Mouse (Mus musculus) bone marrow, adult 2 months (tissue): ENCODE measurements at regions not wholly inside any gene's neighbourhood (a gene's known extent, or its start where the extent isn't known, plus 50 kb on each side); places are given as distances from the start of the nearest gene placed in this dataset.

ENCODE experiments used
- H3K27ac ChIP-seq: fragments of 200-500 bp; 2 replicates; pipeline ENCODE4 v1.5.1; 2012; ENCODE audit warnings: low read depth, mild to moderate bottlenecking, control low read depth, inconsistent platforms, low read length; ENCODE audit not compliant: control insufficient read depth, poor library complexity, insufficient read depth
- H3K4me1 ChIP-seq: fragments of 200-500 bp; 2 replicates; pipeline ENCODE4 v1.6.1; 2011; ENCODE audit warnings: low read length; ENCODE audit not compliant: control insufficient read depth, insufficient read depth
- H3K4me3 ChIP-seq: fragments of 200-500 bp; replicated peaks from 2 replicates; pipeline ENCODE3; 2011; ENCODE audit warnings: mild to moderate bottlenecking, low read depth, low read length, control low read depth; ENCODE audit not compliant: control insufficient read depth
- CTCF ChIP-seq: fragments of 200-500 bp; IDR thresholded peaks from 2 replicates; pipeline ENCODE4 v1.5.1; 2011; ENCODE audit warnings: low read length, control low read depth; ENCODE audit not compliant: control insufficient read depth, insufficient read depth
- POLR2A ChIP-seq: fragments of 200-500 bp; IDR thresholded peaks from 2 replicates; pipeline ENCODE4 v1.6.1; 2011; ENCODE audit warnings: low read depth, mild to moderate bottlenecking, control low read depth, low read length, borderline replicate concordance; ENCODE audit not compliant: control insufficient read depth
- WGBS: fragments of 180-500 bp; shearing (Covaris S2); methylation state at CpG from one replicate; pipeline ENCODE4 v1.1.7; 2018; 5-methylcytosine and 5-hydroxymethylcytosine counted together

- Histone ChIP-seq H3K27ac (no peak overlapping the region), H3K4me3 (no peak overlapping the region), H3K4me1 (no peaks in the 10 kb centered on the region)
- TF ChIP-seq CTCF (no peak), POLR2A (no peak)
- WGBS: 77% methylated on average over 5 of the region's 5 CpGs
These were observed 52.1 kb upstream of the Hmcn1 start for GRCm38 (mm10) chr1:151045334-151045733.

DNA sequence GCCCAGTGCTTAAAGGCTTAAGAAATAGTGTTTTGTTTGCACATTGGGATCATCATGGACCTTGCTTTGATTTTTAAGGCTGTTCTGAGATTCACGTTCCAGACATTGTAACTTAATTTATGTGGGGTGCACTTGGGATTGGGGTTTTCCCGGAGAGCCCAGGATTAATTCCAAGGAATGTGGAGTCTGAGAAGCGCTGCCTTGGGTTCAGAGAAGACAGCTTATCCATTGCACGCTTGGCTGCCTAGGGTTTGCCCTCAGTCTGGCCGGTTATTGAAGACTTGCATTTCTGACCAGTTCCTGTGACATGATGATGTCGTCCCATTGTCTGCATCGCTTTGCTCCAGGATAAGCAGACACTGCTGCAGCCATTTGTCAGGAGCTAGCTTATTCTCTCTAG, 53.4 kb upstream of the Hmcn1 start:
- WGBS: 81% methylated on average over 7 of the region's 7 CpGs
- no peak overlapping the region for H3K4me3 ChIP-seq
- H3K4me1 ChIP-seq: no peaks in the 10 kb centered on the region
- H3K27ac ChIP-seq: no peak overlapping the region
- TF ChIP-seq CTCF: no peak
- TF ChIP-seq POLR2A: no peak

DNA sequence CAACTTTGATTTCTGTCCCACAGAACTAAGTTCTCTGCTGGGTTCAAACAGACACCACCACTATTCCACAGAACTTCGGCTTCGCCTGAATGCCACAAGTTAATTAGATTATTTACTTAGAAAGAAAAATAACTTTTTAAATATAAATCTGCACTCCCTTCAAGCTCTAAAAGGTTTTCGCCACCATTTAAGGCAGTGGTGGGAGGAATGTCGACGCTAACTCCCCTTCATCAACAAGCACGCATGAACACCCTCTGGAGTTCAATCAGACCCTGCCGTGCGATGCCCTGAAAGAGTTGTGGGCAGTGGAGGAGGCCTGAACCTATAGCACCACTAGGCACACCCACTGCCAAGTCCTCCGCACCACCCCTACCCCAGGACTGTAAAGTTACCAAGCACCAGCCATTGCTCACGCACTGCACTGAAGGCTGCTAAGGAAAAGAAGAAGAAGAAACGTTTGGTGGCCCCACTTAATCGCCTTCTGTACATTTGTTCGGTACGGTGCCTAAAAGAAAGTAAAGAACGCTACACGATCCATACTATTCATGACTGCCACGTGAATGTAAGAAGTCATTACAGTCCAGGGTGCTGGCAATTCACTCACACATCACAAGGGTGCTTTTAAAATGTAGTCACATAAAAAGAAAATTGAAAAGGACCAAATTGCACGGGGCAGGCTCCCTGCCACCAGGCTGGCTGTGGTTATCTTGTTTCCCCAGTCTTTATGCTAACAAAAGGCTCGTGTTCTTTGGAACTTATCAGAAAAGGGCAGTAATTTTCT, 56.7 kb upstream of the Hmcn1 start:
- no peak overlapping the region for H3K4me3 ChIP-seq
- no peaks in the 10 kb centered on the region for H3K4me1 ChIP-seq
- no peak overlapping the region for H3K27ac ChIP-seq
- 82% methylated on average over 19 of the region's 19 CpGs for WGBS
- TF ChIP-seq CTCF (no peak), POLR2A (no peak)

DNA sequence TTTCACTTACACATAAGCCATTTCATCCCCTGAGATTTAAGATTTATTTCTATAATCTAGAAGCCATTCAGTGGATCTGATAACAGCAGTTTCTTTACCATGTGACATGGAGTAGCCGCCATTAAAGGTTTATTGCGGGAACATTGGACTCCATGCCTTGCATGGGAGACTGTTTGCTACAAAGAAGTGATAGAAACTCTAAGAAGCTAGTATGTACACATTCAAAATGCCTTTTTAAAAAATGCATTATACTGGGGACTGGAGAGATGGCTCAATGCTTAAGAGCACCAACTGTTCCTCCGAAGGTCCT, 57.2 kb upstream of the Hmcn1 start:
- TF ChIP-seq CTCF (no peak), POLR2A (no peak)
- WGBS: 89% methylated on average over 3 of the region's 3 CpGs
- Histone ChIP-seq H3K4me3 (no peak overlapping the region), H3K4me1 (no peaks in the 10 kb centered on the region), H3K27ac (no peak overlapping the region)

DNA sequence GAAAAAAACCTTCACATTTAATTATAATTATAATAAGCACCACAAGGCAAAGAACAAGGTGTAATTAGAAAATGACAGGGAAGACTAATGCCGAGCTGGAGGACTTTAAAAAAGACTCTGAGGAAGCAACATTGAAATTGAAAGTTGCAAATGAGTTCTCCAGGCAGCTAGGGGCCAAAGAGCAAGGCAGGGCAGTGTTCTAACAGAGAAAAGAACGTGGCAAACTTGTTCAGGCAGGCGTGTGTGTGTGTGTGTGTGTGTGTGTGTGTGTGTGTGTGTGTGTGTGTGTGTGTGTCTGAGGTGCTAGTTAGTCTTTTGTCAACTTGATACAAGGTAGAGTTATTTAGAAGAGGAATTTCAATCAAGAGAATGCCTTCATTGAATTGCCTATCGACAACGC, 60.0 kb upstream of the Hmcn1 start:
- Histone ChIP-seq H3K4me3 (no peak overlapping the region), H3K27ac (no peak overlapping the region), H3K4me1 (no peaks in the 10 kb centered on the region)
- WGBS: 60% methylated on average over 5 of the region's 5 CpGs
- TF ChIP-seq CTCF (no peak), POLR2A (no peak)

DNA sequence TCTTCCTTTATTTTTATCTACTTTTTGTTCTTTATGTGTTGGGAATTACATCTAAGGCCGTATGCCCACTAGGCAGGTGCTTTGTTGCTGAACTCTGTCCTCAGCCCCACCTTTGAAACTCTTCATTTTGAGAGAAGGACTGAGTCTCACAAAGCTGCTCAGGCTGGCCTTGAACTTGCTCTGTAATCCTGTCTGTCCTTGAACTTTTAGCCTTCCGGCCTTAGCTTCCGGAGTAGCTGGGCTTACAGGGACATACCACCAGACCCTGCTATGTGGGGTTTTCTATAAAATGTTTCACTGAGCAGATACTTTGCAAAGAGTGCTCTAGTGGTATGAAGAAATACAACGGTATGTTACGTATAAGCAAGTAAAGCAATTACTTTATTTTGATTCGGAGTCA, 62.2 kb upstream of the Hmcn1 start:
- no peak overlapping the region for H3K4me3 ChIP-seq
- H3K4me1 ChIP-seq: no peaks in the 10 kb centered on the region
- H3K27ac ChIP-seq: no peak overlapping the region
- no peak for TF ChIP-seq POLR2A
- TF ChIP-seq CTCF: no peak
- 89% methylated on average over 6 of the region's 6 CpGs for WGBS

DNA sequence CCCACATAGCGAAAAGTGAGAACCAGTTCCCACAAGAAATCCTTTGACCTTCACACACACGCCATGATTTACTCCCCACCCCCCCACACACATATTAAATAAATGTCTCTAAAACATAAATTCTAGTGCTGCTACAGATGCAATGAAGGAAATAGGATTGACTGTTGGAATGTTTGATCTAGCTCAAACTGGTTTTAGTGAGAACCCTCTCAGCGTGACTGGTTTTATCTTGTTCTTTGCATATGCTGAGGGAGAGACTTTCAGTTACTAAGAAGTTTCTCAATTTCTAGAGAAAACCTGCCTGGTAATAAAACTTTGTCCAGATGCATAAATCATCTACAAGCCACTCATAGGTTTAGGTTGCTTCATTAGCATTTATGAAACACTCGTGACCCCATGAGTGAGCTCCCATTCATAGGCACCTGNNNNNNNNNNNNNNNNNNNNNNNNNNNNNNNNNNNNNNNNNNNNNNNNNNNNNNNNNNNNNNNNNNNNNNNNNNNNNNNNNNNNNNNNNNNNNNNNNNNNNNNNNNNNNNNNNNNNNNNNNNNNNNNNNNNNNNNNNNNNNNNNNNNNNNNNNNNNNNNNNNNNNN, 66.4 kb upstream of the Hmcn1 start:
- TF ChIP-seq CTCF (no peak), POLR2A (no peak)
- H3K4me1 ChIP-seq: no peaks in the 10 kb centered on the region
- 75% methylated on average over 4 of the region's 4 CpGs for WGBS

GRCm38 (mm10) chr1:151065090-151065567, 71.9 kb upstream of the Hmcn1 start:
- no peaks in the 10 kb centered on the region for H3K4me1 ChIP-seq
- 28% methylated on average over 9 of the region's 9 CpGs for WGBS
- H3K4me3 ChIP-seq: no peak overlapping the region
- H3K27ac ChIP-seq: no peak overlapping the region
- TF ChIP-seq CTCF (no peak), POLR2A (no peak)

More for the DNA sequence above, 66.4 kb upstream of the Hmcn1 start:
- no peak overlapping the region for H3K4me3 ChIP-seq
- no peak overlapping the region for H3K27ac ChIP-seq
